Mouse (Mus musculus): ENCODE data around the gene Cacna1c. TPM values are rescaled to one million over a fixed set of nuclear protein-coding genes. Genes with fewer than 3 reads are reported as not detected.

The Cacna1c gene
- total RNA-seq (2012; rRNA removed): 0.53 and 0.98 TPM in 2 replicates

DNA sequence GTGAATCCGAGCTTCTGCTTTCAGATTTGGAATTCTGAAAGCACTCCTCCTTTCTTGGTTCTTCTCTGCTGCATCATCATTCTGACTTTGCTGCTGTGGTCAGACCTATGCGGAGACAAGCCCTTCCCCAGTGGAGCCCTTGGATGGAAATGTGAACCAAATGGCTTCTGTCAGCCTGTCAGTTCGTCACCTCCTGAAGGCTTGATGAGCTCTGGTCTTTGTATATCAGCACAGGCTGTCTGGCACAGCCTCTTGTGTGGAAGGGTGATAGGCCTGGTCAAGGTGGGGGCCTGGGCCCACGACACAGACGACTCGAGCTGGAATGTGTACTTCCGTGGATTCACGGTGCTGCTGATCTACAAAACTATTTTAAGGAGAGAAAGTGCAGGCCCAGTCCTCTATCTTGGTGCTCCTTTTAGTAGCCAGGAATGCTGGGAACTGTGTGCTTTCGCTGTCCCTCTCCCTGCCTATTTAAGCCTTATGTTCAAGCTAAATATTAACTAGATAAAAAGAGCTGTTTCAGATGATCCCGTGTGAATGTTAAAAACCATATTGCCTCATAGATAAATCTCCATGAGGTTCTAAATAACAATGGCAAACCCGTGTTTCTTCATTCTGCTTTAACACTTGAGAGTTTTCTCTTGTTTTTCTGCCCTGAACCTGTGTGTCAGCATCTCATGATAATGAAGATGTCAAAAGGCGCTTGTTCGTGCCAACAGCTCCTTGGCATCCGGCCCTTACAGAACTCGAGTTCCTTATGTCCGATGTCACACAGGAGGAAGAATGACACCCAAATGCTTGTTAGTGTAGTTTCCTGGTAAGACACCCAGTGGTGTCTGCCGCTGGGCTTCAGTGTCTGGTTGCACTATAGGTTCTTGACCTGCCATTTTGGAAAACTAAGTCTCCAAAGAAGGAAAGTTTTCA, at the start of gene Cacna1c:
TSS of gene Cacna1c (minus strand) at position 37 of the 924 bp plus-strand sequence.
- in situ Hi-C loops (cut with MboI; ENCODE audit: low sequenced_read_pairs in 2 of 2, unreplicated experiment in 2 of 2): no loop called here
- Histone ChIP-seq H3K9ac (ENCODE audit: insufficient read depth, low read depth, low read length, poor library complexity, severe bottlenecking) (no peak within 1 kb of the TSS), H3K9me3 (ENCODE audit: control insufficient read depth, insufficient read depth, low read depth, low read length) (no peaks in the 10 kb centered on the region), H3K27ac (ENCODE audit: insufficient read depth, low read depth, low read length, poor library complexity, severe bottlenecking) (no peak within 1 kb of the TSS), H3K36me3 (ENCODE audit: control insufficient read depth, insufficient read depth, low read length, poor library complexity, severe bottlenecking) (peaks cover 8% of the 10 kb centered on the region; the same call in 1 of the 2 replicates), H3K4me3 (ENCODE audit: insufficient read depth in 1 of 2, low read depth in 1 of 2, low read length in 2 of 2, poor library complexity in 1 of 2, severe bottlenecking in 1 of 2) (no peak within 1 kb of the TSS), H3K4me1 (ENCODE audit: control insufficient read depth in 2 of 2, insufficient read depth in 2 of 2, low read length in 2 of 2, poor library complexity in 1 of 2) (peaks cover 1 to 14% of the 10 kb centered on the region in 2 experiments; a peak in 2 of 4 replicates)
- no peak for DNase-seq (ENCODE audit: low read depth, low spot score)
- TF ChIP-seq CHD2 (IDR thresholded peaks at IDR 0.05; ENCODE audit: low read depth, low read length) (no peak), HCFC1 (IDR thresholded peaks at IDR 0.05; ENCODE audit: borderline replicate concordance, insufficient read depth, low read length) (no peak), ZNF384 (IDR thresholded peaks at IDR 0.05; ENCODE audit: low read depth, low read length) (no peak), ZC3H11A (IDR thresholded peaks at IDR 0.05; ENCODE audit: borderline replicate concordance, low read depth, low read length) (no peak), MAFK (IDR thresholded peaks at IDR 0.05; ENCODE audit: insufficient read depth, low read depth, low read length) (no peak)

DNA sequence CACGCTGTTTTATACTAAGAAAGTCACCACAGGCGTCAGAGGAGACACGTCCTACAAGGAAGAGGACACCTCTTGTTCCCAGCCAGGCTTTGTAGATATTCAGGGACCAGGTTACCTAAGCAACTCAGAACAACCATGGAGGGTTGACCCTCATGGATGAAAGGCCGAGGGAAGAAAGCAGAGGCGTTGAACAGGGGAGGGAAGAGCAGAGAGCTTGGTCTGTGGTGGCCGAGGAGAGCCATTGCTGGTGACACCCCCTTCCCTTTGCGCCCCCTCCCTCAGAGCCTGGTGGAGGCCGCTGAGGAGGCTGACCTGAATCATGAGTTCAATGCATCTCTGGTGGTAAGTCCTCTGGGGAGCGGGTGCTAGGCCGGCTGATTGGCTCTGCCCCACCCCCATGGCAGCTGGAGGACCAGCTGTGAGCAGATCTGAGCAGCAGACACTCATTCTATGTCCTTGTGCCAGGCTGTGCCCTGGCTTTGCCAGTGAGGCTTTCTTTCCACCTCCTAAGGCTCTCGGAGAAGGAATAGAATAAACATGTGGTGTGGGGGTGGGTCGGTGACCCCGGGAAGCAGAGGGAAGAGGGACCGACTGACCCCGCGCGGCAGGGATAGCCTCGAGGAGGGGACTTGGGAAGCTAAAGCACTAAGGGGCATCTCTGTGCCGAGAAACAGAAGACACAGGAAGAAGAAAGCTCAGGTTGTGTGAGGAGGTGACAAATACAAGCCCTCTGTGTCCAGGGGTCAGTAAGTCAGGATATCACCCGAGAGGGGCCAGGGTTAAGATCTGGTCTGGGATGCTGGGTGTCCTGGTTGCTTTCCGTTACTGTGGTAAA, 44.9 kb upstream of the Cacna1c start:
- in situ Hi-C loops (cut with MboI; ENCODE audit: low sequenced_read_pairs in 2 of 2, unreplicated experiment in 2 of 2): no loop called here
- DNase-seq (ENCODE audit: low read depth, low spot score): no peak
- Histone ChIP-seq H3K9me3 (ENCODE audit: control insufficient read depth, insufficient read depth, low read depth, low read length) (no peaks in the 10 kb centered on the region), H3K4me1 (ENCODE audit: control insufficient read depth in 2 of 2, insufficient read depth in 2 of 2, low read length in 2 of 2, poor library complexity in 1 of 2) (no peaks in the 10 kb centered on the region), H3K4me3 (ENCODE audit: insufficient read depth in 1 of 2, low read depth in 1 of 2, low read length in 2 of 2, poor library complexity in 1 of 2, severe bottlenecking in 1 of 2) (no peak overlapping the region), H3K27ac (ENCODE audit: insufficient read depth, low read depth, low read length, poor library complexity, severe bottlenecking) (no peak overlapping the region), H3K36me3 (ENCODE audit: control insufficient read depth, insufficient read depth, low read length, poor library complexity, severe bottlenecking) (no peaks in the 10 kb centered on the region), H3K9ac (ENCODE audit: insufficient read depth, low read depth, low read length, poor library complexity, severe bottlenecking) (no peak overlapping the region)
- TF ChIP-seq CHD2 (IDR thresholded peaks at IDR 0.05; ENCODE audit: low read depth, low read length) (no peak), ZC3H11A (IDR thresholded peaks at IDR 0.05; ENCODE audit: borderline replicate concordance, low read depth, low read length) (no peak), MAFK (IDR thresholded peaks at IDR 0.05; ENCODE audit: insufficient read depth, low read depth, low read length) (no peak), HCFC1 (IDR thresholded peaks at IDR 0.05; ENCODE audit: borderline replicate concordance, insufficient read depth, low read length) (no peak), ZNF384 (IDR thresholded peaks at IDR 0.05; ENCODE audit: low read depth, low read length) (no peak)

DNA sequence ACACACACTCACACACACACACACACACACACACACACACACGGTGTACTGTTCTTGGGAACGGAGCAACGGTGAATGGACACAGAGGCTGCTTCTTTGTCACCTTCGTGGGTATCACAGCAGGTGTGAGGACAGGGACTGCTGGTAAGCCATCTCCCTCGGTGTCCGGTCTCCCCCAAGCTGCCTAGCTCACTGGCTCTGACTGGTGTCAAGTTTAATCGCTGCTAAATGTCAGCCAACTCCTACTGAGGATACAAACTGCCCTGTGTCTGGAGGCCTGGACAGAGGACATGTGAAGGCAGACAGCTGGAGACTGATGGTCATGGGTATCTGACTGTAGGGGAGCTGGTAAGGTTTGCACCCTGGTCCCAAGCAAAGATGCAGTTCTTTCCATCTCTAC, 44.0 kb upstream of the Cacna1c start:
- DNase-seq (ENCODE audit: low read depth, low spot score): no peak
- in situ Hi-C loops (cut with MboI; ENCODE audit: low sequenced_read_pairs in 2 of 2, unreplicated experiment in 2 of 2): no loop called here
- H3K9me3 ChIP-seq (ENCODE audit: control insufficient read depth, insufficient read depth, low read depth, low read length): no peaks in the 10 kb centered on the region

DNA sequence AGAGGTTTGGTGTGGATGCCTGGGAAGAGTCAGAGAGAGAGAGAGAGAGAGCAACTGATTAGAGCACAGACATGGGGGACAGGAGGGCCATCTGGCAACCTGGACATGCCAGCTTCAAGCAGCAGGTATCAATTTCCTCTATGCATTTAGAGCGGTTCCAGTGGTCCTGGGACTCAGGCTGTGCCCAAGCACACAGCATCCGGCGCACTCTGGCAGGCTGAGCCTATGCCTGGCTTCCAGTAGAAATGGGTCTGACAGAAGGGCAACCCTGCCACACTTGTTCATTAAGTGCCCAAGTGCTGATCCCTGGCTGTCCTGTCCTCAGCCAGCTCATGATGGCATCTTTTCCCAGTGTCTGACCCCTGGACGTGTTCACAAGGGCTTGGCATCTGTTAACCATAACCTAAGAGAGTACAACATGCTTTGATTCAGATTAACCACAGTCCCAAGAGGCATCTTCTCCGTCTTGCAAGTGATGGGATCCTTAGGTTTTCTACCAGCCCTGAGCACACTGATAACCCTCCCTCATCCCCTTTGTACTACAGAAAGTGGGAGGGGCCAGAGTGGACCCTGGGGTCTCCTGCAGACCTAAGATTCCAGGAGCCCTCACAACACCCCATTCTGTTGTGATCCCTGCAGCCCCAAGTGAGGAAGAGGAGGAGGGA, 43.3 kb upstream of the Cacna1c start:
- Histone ChIP-seq H3K4me1 (ENCODE audit: control insufficient read depth in 2 of 2, insufficient read depth in 2 of 2, low read length in 2 of 2, poor library complexity in 1 of 2) (no peaks in the 10 kb centered on the region), H3K27ac (ENCODE audit: insufficient read depth, low read depth, low read length, poor library complexity, severe bottlenecking) (no peak overlapping the region), H3K4me3 (ENCODE audit: insufficient read depth in 1 of 2, low read depth in 1 of 2, low read length in 2 of 2, poor library complexity in 1 of 2, severe bottlenecking in 1 of 2) (no peak overlapping the region), H3K36me3 (ENCODE audit: control insufficient read depth, insufficient read depth, low read length, poor library complexity, severe bottlenecking) (no peaks in the 10 kb centered on the region), H3K9ac (ENCODE audit: insufficient read depth, low read depth, low read length, poor library complexity, severe bottlenecking) (no peak overlapping the region), H3K9me3 (ENCODE audit: control insufficient read depth, insufficient read depth, low read depth, low read length) (no peaks in the 10 kb centered on the region)
- in situ Hi-C loops (cut with MboI; ENCODE audit: low sequenced_read_pairs in 2 of 2, unreplicated experiment in 2 of 2): no loop called here
- no peak for TF ChIP-seq HCFC1 (IDR thresholded peaks at IDR 0.05; ENCODE audit: borderline replicate concordance, insufficient read depth, low read length)
- TF ChIP-seq CHD2 (IDR thresholded peaks at IDR 0.05; ENCODE audit: low read depth, low read length): no peak
- no peak for DNase-seq (ENCODE audit: low read depth, low spot score)

More for the DNA sequence above, 44.0 kb upstream of the Cacna1c start:
- TF ChIP-seq HCFC1 (IDR thresholded peaks at IDR 0.05; ENCODE audit: borderline replicate concordance, insufficient read depth, low read length) (no peak), ZNF384 (IDR thresholded peaks at IDR 0.05; ENCODE audit: low read depth, low read length) (no peak), CHD2 (IDR thresholded peaks at IDR 0.05; ENCODE audit: low read depth, low read length) (no peak), ZC3H11A (IDR thresholded peaks at IDR 0.05; ENCODE audit: borderline replicate concordance, low read depth, low read length) (no peak), MAFK (IDR thresholded peaks at IDR 0.05; ENCODE audit: insufficient read depth, low read depth, low read length) (no peak)
- Histone ChIP-seq H3K4me1 (ENCODE audit: control insufficient read depth in 2 of 2, insufficient read depth in 2 of 2, low read length in 2 of 2, poor library complexity in 1 of 2) (no peaks in the 10 kb centered on the region), H3K9ac (ENCODE audit: insufficient read depth, low read depth, low read length, poor library complexity, severe bottlenecking) (no peak overlapping the region), H3K36me3 (ENCODE audit: control insufficient read depth, insufficient read depth, low read length, poor library complexity, severe bottlenecking) (no peaks in the 10 kb centered on the region), H3K4me3 (ENCODE audit: insufficient read depth in 1 of 2, low read depth in 1 of 2, low read length in 2 of 2, poor library complexity in 1 of 2, severe bottlenecking in 1 of 2) (no peak overlapping the region), H3K27ac (ENCODE audit: insufficient read depth, low read depth, low read length, poor library complexity, severe bottlenecking) (no peak overlapping the region)
